Mouse (Mus musculus) forebrain, embryonic 11.5 days (tissue): ENCODE measurements around the gene Mettl17. TPM values are rescaled to one million over a fixed set of nuclear protein-coding genes. Genes with fewer than 3 reads are reported as not detected.
"Not testable (repeated sequence)": the region's sequence is repeated elsewhere in the genome, so short reads cannot be mapped to it uniquely, and the experiment has no call there.

Experiments
- ATAC-seq: fragments of 200-750 bp; cut with Nextera tagmentation; replicated peaks from 2 replicates; pipeline ENCODE4 v1.8.0; 2017; ENCODE audit warnings: moderate TSS enrichment; ENCODE audit not compliant: low FRiP score
- DNase-seq: peaks from one replicate; pipeline ENCODE4 v3.0.0-alpha.2; 2017; ENCODE audit warnings: low spot score
- H3K27ac ChIP-seq: fragments of 300-500 bp; sonication (generic); 2 replicates; pipeline ENCODE4 v1.5.1; 2014; ENCODE audit warnings: low read depth, low read length
- H3K27me3 ChIP-seq: fragments of 300-500 bp; sonication (generic); 2 replicates; pipeline ENCODE4 v1.6.1; 2014; ENCODE audit warnings: mild to moderate bottlenecking, low read length, mixed read lengths; ENCODE audit not compliant: control insufficient read depth, insufficient read depth
- H3K36me3 ChIP-seq: fragments of 300-500 bp; sonication (generic); 2 replicates; pipeline ENCODE4 v1.6.1; 2014; ENCODE audit warnings: mild to moderate bottlenecking, low read length, moderate library complexity, mixed read lengths; ENCODE audit not compliant: control insufficient read depth, insufficient read depth
- H3K4me1 ChIP-seq: fragments of 300-500 bp; sonication (generic); replicated peaks from 2 replicates; pipeline ENCODE4 v1.6.1; 2014; ENCODE audit warnings: low read length, mixed read lengths; ENCODE audit not compliant: control insufficient read depth, insufficient read depth
- H3K4me2 ChIP-seq: fragments of 300-500 bp; sonication (generic); 2 replicates; pipeline ENCODE4 v1.6.1; 2014; ENCODE audit warnings: low read depth, mild to moderate bottlenecking, low read length, moderate library complexity, mixed read lengths; ENCODE audit not compliant: severe bottlenecking
- H3K4me3 ChIP-seq: fragments of 300-500 bp; sonication (generic); 2 replicates; pipeline ENCODE4 v1.5.1; 2014; ENCODE audit warnings: low read depth, low read length
- H3K9ac ChIP-seq: fragments of 300-500 bp; sonication (generic); 2 replicates; pipeline ENCODE4 v1.6.1; 2014; ENCODE audit warnings: low read length
- H3K9me3 ChIP-seq: fragments of 300-500 bp; sonication (generic); 2 replicates; pipeline ENCODE4 v1.6.1; 2016; ENCODE audit warnings: low read length, mixed read lengths; ENCODE audit not compliant: control insufficient read depth
- WGBS: fragments of 180-500 bp; shearing (Covaris S2); extraction: QIAGEN DNeasy Blood & Tissue Kit; methylation state at CpG from one replicate; pipeline ENCODE4 v1.1.7; 2014; 5-methylcytosine and 5-hydroxymethylcytosine counted together
- polyA plus RNA-seq: library from polyadenylated mRNA; unstranded; fragments of >200 nt; fragmentation: Nextera tagmentation; extraction: Ambion mirVana; gene quantifications from 2 replicates; pipeline ENCODE4 v1.2.1, GENCODE M21; 2014

The Mettl17 gene
- 48.1 and 60.0 TPM in 2 replicates for polyA plus RNA-seq

DNA sequence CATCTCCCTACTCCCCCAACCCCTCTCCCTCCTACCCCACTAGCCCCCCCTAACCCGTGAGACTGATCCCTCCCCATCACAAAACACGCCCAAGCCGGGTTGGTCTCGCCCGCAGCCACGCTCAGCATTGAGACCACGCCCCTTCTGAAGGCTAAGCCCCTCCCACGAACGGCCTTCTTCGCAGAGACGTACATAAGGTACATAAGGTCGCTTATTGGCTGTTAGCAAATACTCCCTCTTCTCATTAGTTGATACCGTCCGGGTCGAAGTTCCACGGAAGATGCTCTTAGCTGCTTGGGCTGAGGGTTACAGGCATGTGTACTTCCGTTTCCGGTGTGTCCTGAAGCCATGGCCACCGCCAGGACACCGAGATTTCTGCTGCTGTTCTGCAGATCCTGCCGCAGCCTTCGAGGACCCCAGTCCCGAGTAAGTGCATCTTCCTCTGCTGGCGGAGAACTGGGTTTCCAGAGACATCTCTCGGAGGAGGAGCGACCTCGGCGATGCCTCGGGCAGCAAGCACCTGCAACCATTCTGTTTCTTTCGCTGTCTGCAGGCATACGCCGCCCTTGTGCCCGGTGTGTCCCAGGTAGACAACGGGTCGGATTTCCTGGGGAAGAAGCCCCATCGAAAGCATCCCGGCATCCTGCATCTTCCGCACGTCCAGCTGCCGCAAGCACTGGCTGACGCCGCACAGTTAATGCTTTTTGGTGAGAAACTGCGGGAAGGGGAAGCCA, at the start of gene Mettl17:
Mettl17 (plus strand) TSS at position 245 of the 734 bp plus-strand sequence.
- Histone ChIP-seq H3K9ac (peak within 1 kb of the TSS; percentile 72), H3K9me3 (no peaks in the 10 kb centered on the region), H3K36me3 (peaks cover 3% of the 10 kb centered on the region; the same call in 1 of the 2 replicates), H3K4me2 (peak within 1 kb of the TSS; percentile 87), H3K27ac (peak within 1 kb of the TSS; percentile 71), H3K4me3 (peak within 1 kb of the TSS; percentile 65), H3K4me1 (peaks cover 3% of the 10 kb centered on the region; the same call in 1 of the 2 replicates), H3K27me3 (no peaks in the 10 kb centered on the region)
- 0% methylated on average over 43 of the region's 43 CpGs for WGBS
- peak; percentile 97 for DNase-seq
- peak; percentile 96 for ATAC-seq

DNA sequence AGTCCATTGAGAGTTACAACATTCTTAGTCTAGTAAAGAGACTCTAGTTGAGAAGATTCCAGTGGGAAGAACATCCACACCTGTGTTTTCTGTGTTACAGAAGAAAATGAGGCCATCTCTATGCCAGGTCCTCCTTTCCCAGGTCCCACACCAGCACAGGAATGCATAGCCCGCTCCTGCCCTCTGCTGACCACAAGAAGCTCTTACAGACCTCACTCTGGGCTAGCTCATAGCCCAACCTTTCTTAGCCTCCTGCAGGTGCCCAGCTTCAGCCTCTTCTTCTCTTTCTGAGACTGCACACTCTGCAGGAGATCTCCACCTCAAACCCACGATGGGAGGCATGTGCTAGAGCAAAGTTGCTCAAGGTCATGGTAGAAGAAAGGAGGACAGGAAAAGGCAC, 46.2 kb upstream of the Mettl17 start:
- not testable (repeated sequence) for H3K27ac ChIP-seq, DNase-seq
- 26% methylated on average over 2 of the region's 2 CpGs for WGBS

DNA sequence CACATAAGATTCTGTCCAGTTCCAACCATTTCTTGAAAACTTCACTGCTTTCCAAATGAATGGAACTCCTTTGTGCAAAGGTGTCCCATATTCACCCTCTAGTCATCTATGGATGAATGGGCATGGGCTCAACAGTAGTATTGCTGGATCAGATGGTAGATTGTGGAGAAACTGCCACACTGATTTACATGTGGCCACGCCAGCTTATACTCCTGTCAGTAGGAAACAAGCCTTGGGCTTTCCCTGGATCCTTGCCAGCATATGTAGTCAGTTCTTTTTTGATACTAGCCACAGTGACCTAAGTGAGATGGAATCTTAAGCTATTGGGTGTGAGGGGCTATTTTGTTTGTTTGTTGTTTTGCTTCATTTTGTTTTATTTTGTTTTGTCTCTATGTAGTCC, 42.4 kb upstream of the Mettl17 start:
- H3K9ac ChIP-seq = no peak overlapping the region
- ATAC-seq (no peak), DNase-seq (no peak)
- no peaks in the 10 kb centered on the region for H3K36me3 ChIP-seq
- no peaks in the 10 kb centered on the region for H3K27me3 ChIP-seq
- no peaks in the 10 kb centered on the region for H3K9me3 ChIP-seq
- H3K4me2 ChIP-seq = no peak overlapping the region
- no peak overlapping the region for H3K27ac ChIP-seq
- H3K4me3 ChIP-seq = no peak overlapping the region
- H3K4me1 ChIP-seq = no peaks in the 10 kb centered on the region
- WGBS = 79% methylated on average over 1 of the region's 1 CpGs

More for the DNA sequence above, 46.2 kb upstream of the Mettl17 start:
- not testable (repeated sequence) for ATAC-seq, H3K9me3 ChIP-seq, H3K9ac ChIP-seq, H3K4me3 ChIP-seq, H3K27me3 ChIP-seq, H3K4me2 ChIP-seq, H3K36me3 ChIP-seq, H3K4me1 ChIP-seq

DNA sequence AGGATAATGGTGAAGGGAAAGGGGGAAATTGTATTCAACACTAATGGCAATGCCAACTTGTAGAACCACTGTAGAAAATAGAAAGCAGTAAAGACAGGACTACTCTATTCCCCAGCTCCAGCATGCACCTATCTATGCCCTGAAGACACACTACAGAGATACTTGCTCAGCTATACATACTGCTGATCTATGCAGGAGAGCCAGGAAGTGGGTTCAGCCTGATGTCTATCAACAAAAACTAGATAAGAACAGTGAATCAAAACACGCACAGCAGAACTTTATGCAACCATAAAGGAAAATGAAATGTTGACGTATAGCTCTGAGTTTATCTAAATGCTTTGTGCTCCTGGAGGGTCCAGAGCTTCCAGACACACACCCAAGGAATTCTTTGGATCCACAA, 41.9 kb upstream of the Mettl17 start:
- H3K36me3 ChIP-seq = no peaks in the 10 kb centered on the region
- no peak for ATAC-seq
- no peak for DNase-seq
- 83% methylated on average over 2 of the region's 2 CpGs for WGBS
- H3K27ac ChIP-seq = no peak overlapping the region
- H3K4me2 ChIP-seq = no peak overlapping the region
- no peak overlapping the region for H3K9ac ChIP-seq
- H3K4me1 ChIP-seq = no peaks in the 10 kb centered on the region
- H3K27me3 ChIP-seq = no peaks in the 10 kb centered on the region
- no peaks in the 10 kb centered on the region for H3K9me3 ChIP-seq
- no peak overlapping the region for H3K4me3 ChIP-seq

DNA sequence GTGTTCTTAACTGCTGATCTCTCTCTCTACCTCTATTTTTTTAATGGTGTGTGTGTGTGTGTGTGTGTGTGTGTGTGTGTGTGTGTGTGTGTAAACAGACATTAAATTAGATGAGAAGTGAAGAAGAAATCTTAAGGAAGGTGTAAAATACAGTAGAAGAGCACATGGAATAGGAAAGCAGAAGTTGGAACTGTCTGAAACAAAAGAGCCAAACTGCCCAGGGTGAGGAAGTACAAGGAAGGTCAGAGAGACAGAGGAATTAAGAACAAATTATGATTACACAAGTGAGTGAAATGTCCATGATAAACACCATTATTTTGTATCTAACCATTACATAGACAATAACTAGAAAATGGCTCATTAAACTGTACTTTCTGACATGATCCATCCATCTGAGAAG, 40.8 kb upstream of the Mettl17 start:
- Histone ChIP-seq H3K27ac (no peak overlapping the region), H3K4me3 (no peak overlapping the region), H3K4me1 (no peaks in the 10 kb centered on the region), H3K9me3 (no peaks in the 10 kb centered on the region), H3K4me2 (no peak overlapping the region), H3K9ac (no peak overlapping the region), H3K36me3 (no peaks in the 10 kb centered on the region), H3K27me3 (no peaks in the 10 kb centered on the region)
- no peak for ATAC-seq
- no peak for DNase-seq

DNA sequence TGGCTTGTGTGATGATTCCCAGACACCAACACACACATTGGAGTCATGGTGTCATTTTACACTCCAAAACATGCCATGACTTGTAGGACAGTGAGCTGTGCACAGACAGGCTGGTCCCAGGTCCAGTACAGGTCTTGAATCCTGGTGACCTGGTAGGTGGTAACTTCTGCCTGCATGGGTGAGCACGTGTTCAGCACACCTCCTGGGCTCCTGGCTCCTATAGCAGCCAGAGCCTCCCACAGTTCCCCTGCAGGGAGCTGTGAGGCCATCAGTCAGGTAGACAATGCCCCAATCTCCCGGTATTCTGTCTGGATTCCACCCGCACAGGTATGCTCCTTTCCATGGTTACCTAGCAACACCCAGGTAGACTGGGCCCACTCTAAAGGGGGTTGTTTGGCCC, 38.1 kb upstream of the Mettl17 start:
- DNase-seq (no peak), ATAC-seq (no peak)

DNA sequence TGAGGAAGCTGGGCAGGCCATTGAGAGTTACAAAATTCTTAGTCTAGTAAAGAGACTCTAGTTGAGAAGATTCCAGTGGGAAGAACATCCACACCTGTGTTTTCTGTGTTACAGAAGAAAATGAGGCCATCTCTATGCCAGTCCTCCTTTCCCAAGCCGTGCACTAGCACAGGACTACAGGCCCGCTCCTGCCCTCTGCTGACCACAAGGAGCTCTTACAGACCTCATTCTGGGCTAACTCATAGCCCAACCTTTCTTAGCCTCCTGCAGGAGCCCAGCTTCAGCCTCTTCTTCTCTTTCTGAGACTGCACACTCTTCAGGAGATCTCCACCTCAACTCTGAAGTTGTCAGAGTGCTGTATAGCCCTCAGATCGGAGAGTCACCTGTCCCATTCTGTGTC, 33.6 kb upstream of the Mettl17 start:
- not testable (repeated sequence) for H3K27ac ChIP-seq, H3K36me3 ChIP-seq, H3K9me3 ChIP-seq, H3K4me2 ChIP-seq, DNase-seq, H3K4me3 ChIP-seq, H3K27me3 ChIP-seq, H3K9ac ChIP-seq, H3K4me1 ChIP-seq, ATAC-seq
- 55% methylated on average over 3 of the region's 3 CpGs for WGBS

More for the DNA sequence above, 38.1 kb upstream of the Mettl17 start:
- Histone ChIP-seq H3K4me2 (no peak overlapping the region), H3K4me3 (no peak overlapping the region), H3K27me3 (no peaks in the 10 kb centered on the region), H3K4me1 (no peaks in the 10 kb centered on the region), H3K9ac (no peak overlapping the region), H3K9me3 (no peaks in the 10 kb centered on the region), H3K36me3 (no peaks in the 10 kb centered on the region), H3K27ac (no peak overlapping the region)
- WGBS = 78% methylated on average over 3 of the region's 3 CpGs

DNA sequence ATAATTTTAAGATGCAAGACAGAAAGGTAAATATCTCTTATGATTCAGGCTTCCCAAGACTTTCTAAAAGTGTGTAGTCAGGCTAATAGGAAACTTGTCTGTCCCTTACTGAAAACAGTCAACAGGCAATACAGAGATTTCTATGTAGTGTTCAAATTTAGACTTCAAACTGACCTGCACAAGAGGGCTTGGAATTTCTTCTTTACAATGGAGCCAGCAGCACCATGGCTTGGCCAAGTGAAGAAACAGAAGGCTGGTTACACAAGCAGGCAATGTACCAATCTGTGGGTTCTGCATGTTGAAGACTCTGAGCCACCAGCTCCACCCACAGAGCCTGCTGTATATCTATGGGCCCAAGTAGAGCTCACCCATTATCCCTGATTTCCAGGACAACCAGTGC, 31.2 kb upstream of the Mettl17 start, which contains the start of gene Ear6:
Ear6 (plus strand) TSS at position 301 of the 400 bp plus-strand sequence.
- no peak for ATAC-seq
- H3K27ac ChIP-seq = no peak within 1 kb of the TSS
- no peak within 1 kb of the TSS for H3K9ac ChIP-seq
- no peaks in the 10 kb centered on the region for H3K36me3 ChIP-seq
- H3K4me1 ChIP-seq = no peaks in the 10 kb centered on the region
- H3K4me2 ChIP-seq = no peak within 1 kb of the TSS
- no peak for DNase-seq
- H3K9me3 ChIP-seq = no peaks in the 10 kb centered on the region
- no peak within 1 kb of the TSS for H3K4me3 ChIP-seq
- no peaks in the 10 kb centered on the region for H3K27me3 ChIP-seq

DNA sequence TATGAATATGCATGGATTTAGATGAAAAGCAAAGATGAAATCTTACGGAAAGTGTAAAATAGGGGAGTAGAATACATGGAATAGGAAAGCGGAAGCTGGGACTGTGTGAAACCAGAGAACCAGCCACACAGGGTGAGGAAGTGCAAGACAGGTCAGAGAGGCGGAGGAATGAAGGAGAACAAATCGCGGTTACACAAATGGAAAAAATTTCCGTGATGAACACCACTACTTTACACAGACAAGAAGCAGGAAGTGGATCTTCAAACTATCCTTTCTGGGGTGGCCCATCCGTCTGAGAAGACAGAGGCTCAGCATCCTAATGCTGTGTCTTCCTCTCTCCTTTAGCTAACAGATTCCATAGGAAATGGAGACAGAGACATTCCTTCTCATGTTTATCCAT, 29.4 kb upstream of the Mettl17 start:
- WGBS = 88% methylated on average over 7 of the region's 7 CpGs

More for the DNA sequence above, 29.4 kb upstream of the Mettl17 start:
- not testable (repeated sequence) for H3K36me3 ChIP-seq, H3K4me2 ChIP-seq, H3K4me3 ChIP-seq, H3K9ac ChIP-seq, H3K27me3 ChIP-seq, ATAC-seq, DNase-seq, H3K9me3 ChIP-seq, H3K27ac ChIP-seq, H3K4me1 ChIP-seq
